In the genomic region with DNA sequence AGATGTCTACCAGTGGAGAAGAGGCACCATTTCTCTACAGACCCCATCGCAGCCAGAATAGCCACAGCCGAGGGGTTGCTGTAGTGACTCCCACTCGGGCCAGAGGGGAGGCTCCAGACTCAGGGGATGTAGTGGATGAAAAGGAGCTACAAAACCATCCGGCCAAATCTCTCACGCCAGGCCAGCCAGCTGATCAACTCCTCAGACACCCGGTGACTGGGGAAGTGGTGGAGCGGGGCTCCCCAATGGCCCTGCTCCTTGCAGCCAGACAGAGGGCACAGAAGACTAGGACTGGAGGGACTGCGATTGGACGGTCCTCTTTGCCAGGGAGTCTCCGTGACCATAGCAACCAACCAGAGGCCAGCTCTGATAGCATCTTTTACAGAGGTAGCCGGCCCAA, we compare ENCODE assay signal across 22 mouse cellular contexts. TPM values are rescaled to one million over a fixed set of nuclear protein-coding genes. Genes with fewer than 3 reads are reported as not detected.
DNase-seq lines count a peak whose midpoint lies in the region; ATAC-seq and TF ChIP-seq lines count a peak whose summit lies in the region.
"Had no signal": no experiment of that assay in that cellular context is flagged by ENCODE, and none has a peak within 500 bp of the region (broad histone marks: within the 10 kb centered on the region; RNA-seq: fewer than 3 reads in every experiment).

No protein-coding gene starts in this region.

- no peak for TF ChIP-seq EP300 in liver, postnatal 0 days (IDR thresholded peaks at IDR 0.05; ENCODE audit: low read depth)

- no peaks in the 10 kb centered on the region for H3K36me3 ChIP-seq in forebrain, embryonic 10.5 days (replicated peaks)
- H3K36me3 ChIP-seq in forebrain, embryonic 14.5 days (ENCODE audit: control insufficient read depth, insufficient read depth, low read length): no peaks in the 10 kb centered on the region
- H3K36me3 ChIP-seq in heart, embryonic 14.5 days (ENCODE audit: control insufficient read depth, insufficient read depth, low read length): no peaks in the 10 kb centered on the region
- no peaks in the 10 kb centered on the region for H3K36me3 ChIP-seq in liver, embryonic 12.5 days
- H3K36me3 ChIP-seq in liver, postnatal 0 days (replicated peaks; ENCODE audit: insufficient read depth, low read length): peaks cover 3% of the 10 kb centered on the region
- H3K36me3 ChIP-seq in embryonic facial prominence, embryonic 10.5 days (replicated peaks): no peaks in the 10 kb centered on the region; the same call in 1 of the 2 replicates
- H3K36me3 ChIP-seq: embryonic facial prominence, embryonic 12.5 days; liver, embryonic 15.5 days; neural tube, embryonic 15.5 days had no signal

- H3K4me2 ChIP-seq in forebrain, embryonic 14.5 days (ENCODE audit: low read length): no peak overlapping the region
- H3K4me2 ChIP-seq in heart, embryonic 14.5 days (ENCODE audit: low read length): peak overlapping the region; percentile 59
- peak overlapping the region; percentile 58 for H3K4me2 ChIP-seq in liver, embryonic 12.5 days
- H3K4me2 ChIP-seq in liver, postnatal 0 days (ENCODE audit: low read depth, low read length): no peak overlapping the region

- no peak overlapping the region for H3K27ac ChIP-seq in forebrain, embryonic 10.5 days
- H3K27ac ChIP-seq in forebrain, embryonic 14.5 days (ENCODE audit: low read depth, low read length): no peak overlapping the region
- no peak overlapping the region for H3K27ac ChIP-seq in heart, embryonic 14.5 days (replicated peaks in 1 of 2; ENCODE audit: control insufficient read depth in 1 of 2, insufficient read depth in 1 of 2, low read depth in 2 of 2, low read length in 2 of 2)
- H3K27ac ChIP-seq in liver, embryonic 12.5 days: no peak overlapping the region
- H3K27ac ChIP-seq in liver, postnatal 0 days (ENCODE audit: low read depth): no peak overlapping the region
- H3K27ac ChIP-seq in embryonic facial prominence, embryonic 10.5 days (replicated peaks): no peak overlapping the region
- H3K27ac ChIP-seq: embryonic facial prominence, embryonic 12.5 days; kidney, postnatal 0 days; liver, embryonic 15.5 days; neural tube, embryonic 15.5 days had no signal

- peaks cover 48% of the 10 kb centered on the region for H3K4me1 ChIP-seq in forebrain, embryonic 10.5 days
- H3K4me1 ChIP-seq in forebrain, embryonic 14.5 days (ENCODE audit: control insufficient read depth, insufficient read depth, low read length): peaks cover 7% of the 10 kb centered on the region
- peaks cover 19% of the 10 kb centered on the region in 2 experiments for H3K4me1 ChIP-seq in heart, embryonic 14.5 days (ENCODE audit: control insufficient read depth in 2 of 2, insufficient read depth in 2 of 2, low read length in 2 of 2)
- peaks cover 25% of the 10 kb centered on the region for H3K4me1 ChIP-seq in liver, embryonic 12.5 days
- H3K4me1 ChIP-seq in liver, postnatal 0 days (ENCODE audit: insufficient read depth): peaks cover 5% of the 10 kb centered on the region
- H3K4me1 ChIP-seq in embryonic facial prominence, embryonic 10.5 days: peaks cover 59% of the 10 kb centered on the region

- no peak for ATAC-seq in forebrain, embryonic 14.5 days
- ATAC-seq in heart, embryonic 14.5 days (ENCODE audit: insufficient number of reproducible peaks, insufficient read depth, low FRiP score, low read depth): no peak
- ATAC-seq in liver, embryonic 12.5 days: no peak
- no peak for ATAC-seq in liver, postnatal 0 days
- ATAC-seq: intestine, embryonic 16.5 days had no signal

- H3K4me3 ChIP-seq in forebrain, embryonic 10.5 days: peak overlapping the region; percentile 43; the same call in 1 of the 2 replicates
- no peak overlapping the region for H3K4me3 ChIP-seq in forebrain, embryonic 14.5 days (ENCODE audit: low read depth, low read length)
- no peak overlapping the region for H3K4me3 ChIP-seq in heart, embryonic 14.5 days (ENCODE audit: control insufficient read depth in 1 of 2, insufficient read depth in 1 of 2, low read depth in 1 of 2, low read length in 2 of 2)
- H3K4me3 ChIP-seq in liver, embryonic 12.5 days: no peak overlapping the region
- H3K4me3 ChIP-seq in liver, postnatal 0 days (ENCODE audit: low read depth, low read length): no peak overlapping the region
- peak overlapping the region; percentile 49; the same call in 1 of the 2 replicates for H3K4me3 ChIP-seq in embryonic facial prominence, embryonic 10.5 days
- H3K4me3 ChIP-seq: liver, embryonic 15.5 days had no signal

- intact Hi-C loops in heart, postnatal 10 days (cut with DNase I): no loop called here

- H3K9ac ChIP-seq in forebrain, embryonic 14.5 days (ENCODE audit: low read length): no peak overlapping the region
- H3K9ac ChIP-seq in heart, embryonic 14.5 days (ENCODE audit: low read length): no peak overlapping the region
- no peak overlapping the region for H3K9ac ChIP-seq in liver, embryonic 12.5 days
- no peak overlapping the region for H3K9ac ChIP-seq in liver, postnatal 0 days (replicated peaks)
- H3K9ac ChIP-seq: embryonic facial prominence, embryonic 12.5 days; liver, embryonic 15.5 days; neural tube, embryonic 15.5 days had no signal

- 61% methylated on average over 11 of the region's 11 CpGs for WGBS in forebrain, embryonic 10.5 days
- 58% methylated on average over 11 of the region's 11 CpGs for WGBS in forebrain, embryonic 14.5 days
- 72% methylated on average over 11 of the region's 11 CpGs for WGBS in heart, embryonic 14.5 days
- WGBS in liver, embryonic 12.5 days (ENCODE audit: insufficient replicate concordance): 59% methylated on average over 11 of the region's 11 CpGs
- WGBS in liver, postnatal 0 days (ENCODE audit: insufficient replicate concordance): 72% methylated on average over 11 of the region's 11 CpGs
- 57% methylated on average over 11 of the region's 11 CpGs for WGBS in embryonic facial prominence, embryonic 10.5 days

- peaks cover 93% of the 10 kb centered on the region for H3K27me3 ChIP-seq in forebrain, embryonic 10.5 days (ENCODE audit: poor library complexity, severe bottlenecking)
- peaks cover 28% of the 10 kb centered on the region for H3K27me3 ChIP-seq in forebrain, embryonic 14.5 days (replicated peaks; ENCODE audit: control insufficient read depth, insufficient read depth, low read length)
- peaks cover 18% of the 10 kb centered on the region; the same call in 1 of the 2 replicates for H3K27me3 ChIP-seq in heart, embryonic 14.5 days (ENCODE audit: control insufficient read depth, insufficient read depth, low read length)
- H3K27me3 ChIP-seq in liver, embryonic 12.5 days (replicated peaks): peaks cover 78% of the 10 kb centered on the region
- no peaks in the 10 kb centered on the region for H3K27me3 ChIP-seq in liver, postnatal 0 days (ENCODE audit: insufficient read depth, low read length)
- H3K27me3 ChIP-seq in embryonic facial prominence, embryonic 10.5 days (replicated peaks; ENCODE audit: low read depth, poor library complexity, severe bottlenecking): peaks cover 80% of the 10 kb centered on the region

- no peak for DNase-seq in forebrain, embryonic 10.5 days (ENCODE audit: extremely low spot score, low spot score)
- DNase-seq in forebrain, embryonic 14.5 days (ENCODE audit: low spot score): no peak
- no peak for DNase-seq in heart, postnatal 10 days
- no peak for DNase-seq in liver, postnatal 0 days
- DNase-seq in embryonic facial prominence, embryonic 10.5 days (ENCODE audit: low spot score): no peak
- DNase-seq in embryo, embryonic 11 days: no peak
- DNase-seq: adrenal gland, adult 8-10 months; gastrocnemius, postnatal 36 days; layer of hippocampus, postnatal 36 days; lung, postnatal 10 days; right cerebral cortex, postnatal 25 days; thymus, postnatal 25 days had no signal

- no peaks in the 10 kb centered on the region for H3K9me3 ChIP-seq in forebrain, embryonic 10.5 days
- no peaks in the 10 kb centered on the region for H3K9me3 ChIP-seq in forebrain, embryonic 14.5 days (replicated peaks; ENCODE audit: control insufficient read depth, low read length)
- no peaks in the 10 kb centered on the region for H3K9me3 ChIP-seq in heart, embryonic 14.5 days (ENCODE audit: control insufficient read depth, low read length)
- H3K9me3 ChIP-seq in liver, embryonic 12.5 days (replicated peaks): no peaks in the 10 kb centered on the region
- H3K9me3 ChIP-seq in liver, postnatal 0 days (ENCODE audit: low read length): no peaks in the 10 kb centered on the region
- no peaks in the 10 kb centered on the region for H3K9me3 ChIP-seq in embryonic facial prominence, embryonic 10.5 days
- H3K9me3 ChIP-seq: embryonic facial prominence, embryonic 12.5 days; liver, embryonic 15.5 days; neural tube, embryonic 15.5 days had no signal

- no peak for TF ChIP-seq CTCF in liver, postnatal 0 days (IDR thresholded peaks at IDR 0.05; ENCODE audit: low read depth)

RNA-seq across cellular contexts. Expression of gene 1700001C19Rik, which starts 30.5 kb away (rescaled TPM):
- 0.27 TPM in 1 of 2 replicates, not detected in the other for polyA plus RNA-seq in forebrain, embryonic 10.5 days (2016; fragmentation: Nextera tagmentation; extraction: Ambion mirVana)
- 0.61 and 0.69 TPM in 2 replicates for polyA plus RNA-seq in forebrain, embryonic 14.5 days (2014; fragmentation: Nextera tagmentation; extraction: Ambion mirVana)
- 0.72 and 0.92 TPM in 2 replicates for polyA plus RNA-seq in heart, embryonic 14.5 days (2014; fragmentation: Nextera tagmentation; extraction: Ambion mirVana)
- not detected for total RNA-seq in heart, postnatal 10 days (2021)
- polyA plus RNA-seq in liver, embryonic 12.5 days (2016; fragmentation: Nextera tagmentation; extraction: Ambion mirVana): 0.62 and 0.66 TPM in 2 replicates
- polyA plus RNA-seq in liver, postnatal 0 days (2015; fragmentation: Nextera tagmentation; extraction: Ambion mirVana): 7.5 and 7.8 TPM in 2 replicates
- polyA plus RNA-seq in embryonic facial prominence, embryonic 10.5 days (2016; fragmentation: Nextera tagmentation; extraction: Ambion mirVana): 0.25 TPM in 1 of 2 replicates, not detected in the other
- total RNA-seq: gastrocnemius, postnatal 36 days; layer of hippocampus, adult 18-20 months; layer of hippocampus, postnatal 36 days; left cerebral cortex, postnatal 36 days; megakaryocyte, adult 5-6 weeks had no signal

RNA-seq across cellular contexts. Expression of gene AI661453, which starts 31.2 kb away (rescaled TPM):
- 0.22 and 0.37 TPM in 2 replicates for polyA plus RNA-seq in forebrain, embryonic 10.5 days (2016; fragmentation: Nextera tagmentation; extraction: Ambion mirVana)
- 0.18 TPM in 1 of 2 replicates, not detected in the other for polyA plus RNA-seq in forebrain, embryonic 14.5 days (2014; fragmentation: Nextera tagmentation; extraction: Ambion mirVana)
- polyA plus RNA-seq in heart, embryonic 14.5 days (2014; fragmentation: Nextera tagmentation; extraction: Ambion mirVana): 0.47 and 0.76 TPM in 2 replicates
- total RNA-seq in heart, postnatal 10 days (2021): 1 to 10 TPM; 1.5 to 2.0 TPM
- 0.10 and 0.31 TPM in 2 replicates for polyA plus RNA-seq in liver, embryonic 12.5 days (2016; fragmentation: Nextera tagmentation; extraction: Ambion mirVana)
- 1.0 and 1.6 TPM in 2 replicates for polyA plus RNA-seq in liver, postnatal 0 days (2015; fragmentation: Nextera tagmentation; extraction: Ambion mirVana)
- polyA plus RNA-seq in embryonic facial prominence, embryonic 10.5 days (2016; fragmentation: Nextera tagmentation; extraction: Ambion mirVana): 0.27 and 0.36 TPM in 2 replicates

RNA-seq across cellular contexts. Expression of gene Taf8, which starts 34.4 kb away (rescaled TPM):
- polyA plus RNA-seq in forebrain, embryonic 10.5 days (2016; fragmentation: Nextera tagmentation; extraction: Ambion mirVana): 32.5 and 33.3 TPM in 2 replicates
- 24.0 and 25.9 TPM in 2 replicates for polyA plus RNA-seq in forebrain, embryonic 14.5 days (2014; fragmentation: Nextera tagmentation; extraction: Ambion mirVana)
- polyA plus RNA-seq in heart, embryonic 14.5 days (2014; fragmentation: Nextera tagmentation; extraction: Ambion mirVana): 16.2 and 16.8 TPM in 2 replicates
- 10 to 100 TPM; 14.0 to 15.5 TPM for total RNA-seq in heart, postnatal 10 days (2021)
- polyA plus RNA-seq in liver, embryonic 12.5 days (2016; fragmentation: Nextera tagmentation; extraction: Ambion mirVana): 17.6 and 18.0 TPM in 2 replicates
- polyA plus RNA-seq in liver, postnatal 0 days (2015; fragmentation: Nextera tagmentation; extraction: Ambion mirVana): 6.5 and 8.1 TPM in 2 replicates
- polyA plus RNA-seq in embryonic facial prominence, embryonic 10.5 days (2016; fragmentation: Nextera tagmentation; extraction: Ambion mirVana): 32.0 and 35.3 TPM in 2 replicates

RNA-seq across cellular contexts. Expression of gene Ccnd3, which starts 37.2 kb away (rescaled TPM):
- 296 and 313 TPM in 2 replicates for polyA plus RNA-seq in forebrain, embryonic 10.5 days (2016; fragmentation: Nextera tagmentation; extraction: Ambion mirVana)
- 60.6 and 67.2 TPM in 2 replicates for polyA plus RNA-seq in forebrain, embryonic 14.5 days (2014; fragmentation: Nextera tagmentation; extraction: Ambion mirVana)
- polyA plus RNA-seq in heart, embryonic 14.5 days (2014; fragmentation: Nextera tagmentation; extraction: Ambion mirVana): 466 and 469 TPM in 2 replicates
- total RNA-seq in heart, postnatal 10 days (2021): 100 to 1,000 TPM; 119 to 132 TPM
- 546 and 555 TPM in 2 replicates for polyA plus RNA-seq in liver, embryonic 12.5 days (2016; fragmentation: Nextera tagmentation; extraction: Ambion mirVana)
- 249 and 250 TPM in 2 replicates for polyA plus RNA-seq in liver, postnatal 0 days (2015; fragmentation: Nextera tagmentation; extraction: Ambion mirVana)
- polyA plus RNA-seq in embryonic facial prominence, embryonic 10.5 days (2016; fragmentation: Nextera tagmentation; extraction: Ambion mirVana): 325 and 335 TPM in 2 replicates

Comparison
In these comparisons a context has a peak if more than half of its experiments do, and no peak if none do; other contexts are left out.
1. H3K4me3 ChIP-seq: peak in forebrain, embryonic 10.5 days (single experiment) and embryonic facial prominence, embryonic 10.5 days (single experiment); none in forebrain, embryonic 14.5 days (single experiment), heart, embryonic 14.5 days (0 of 2), liver, embryonic 12.5 days (single experiment) and liver, postnatal 0 days (single experiment).
2. H3K4me2 ChIP-seq: peak in heart, embryonic 14.5 days (single experiment) and liver, embryonic 12.5 days (single experiment); none in forebrain, embryonic 14.5 days (single experiment) and liver, postnatal 0 days (single experiment).